Mouse (Mus musculus) spleen, embryonic (tissue): ENCODE measurements at regions not wholly inside any gene's neighbourhood (a gene's known extent, or its start where the extent isn't known, plus 50 kb on each side); places are given as distances from the start of the nearest gene placed in this dataset.

Experiments
- CTCF ChIA-PET: fragments of 350-600 bp; sonication (Branson Sonifier 250); formaldehyde crosslinking; loops from one replicate; lab custom pipeline; 2022; lab: Charles Lee

GRCm38 (mm10) chr1:77172463-77172862, 342.4 kb downstream of the Epha4 start:
- CTCF ChIA-PET = no interaction called here

- CTCF ChIA-PET = no interaction called here
Observed at GRCm38 (mm10) chr1:77174801-77175200, 340.1 kb downstream of the Epha4 start.

- CTCF ChIA-PET = no interaction called here
Observed at GRCm38 (mm10) chr1:77175214-77175613, 339.7 kb downstream of the Epha4 start.

GRCm38 (mm10) chr1:77176516-77176915, 338.4 kb downstream of the Epha4 start:
- CTCF ChIA-PET = no interaction called here

- CTCF ChIA-PET = no interaction called here
Observed at GRCm38 (mm10) chr1:77183965-77184364, 330.9 kb downstream of the Epha4 start.

- CTCF ChIA-PET = no interaction called here
Observed at GRCm38 (mm10) chr1:77190141-77190540, 324.7 kb downstream of the Epha4 start.

- CTCF ChIA-PET = no interaction called here
Observed at GRCm38 (mm10) chr1:77201321-77201917, 313.5 kb downstream of the Epha4 start.

GRCm38 (mm10) chr1:77202948-77203347, 311.9 kb downstream of the Epha4 start:
- CTCF ChIA-PET = no interaction called here

GRCm38 (mm10) chr1:77206535-77206934, 308.4 kb downstream of the Epha4 start:
- CTCF ChIA-PET = no interaction called here

GRCm38 (mm10) chr1:77209395-77209794, 305.5 kb downstream of the Epha4 start:
- CTCF ChIA-PET = no interaction called here

GRCm38 (mm10) chr1:77213462-77214098, 301.3 kb downstream of the Epha4 start:
- CTCF ChIA-PET = no interaction called here

GRCm38 (mm10) chr1:77219488-77220321, 295.2 kb downstream of the Epha4 start:
- CTCF ChIA-PET = no interaction called here

- CTCF ChIA-PET = no interaction called here
Observed at GRCm38 (mm10) chr1:77220322-77220590, 294.6 kb downstream of the Epha4 start.

- CTCF ChIA-PET = no interaction called here
Observed at GRCm38 (mm10) chr1:77220783-77221182, 294.1 kb downstream of the Epha4 start.

- CTCF ChIA-PET = no interaction called here
Observed at GRCm38 (mm10) chr1:77221900-77222299, 293.0 kb downstream of the Epha4 start.

- CTCF ChIA-PET = interaction anchor here (0.7 kb wide), 1 partner anchor 197 kb away, joined by 3 read pairs; no protein-coding TSS in a partner anchor
Observed at GRCm38 (mm10) chr1:77226546-77226945, 288.3 kb downstream of the Epha4 start.

- CTCF ChIA-PET = interaction anchor here (0.7 kb wide), 1 partner anchor 197 kb away, joined by 3 read pairs; no protein-coding TSS in a partner anchor
Observed at GRCm38 (mm10) chr1:77226991-77227515, 287.8 kb downstream of the Epha4 start.

GRCm38 (mm10) chr1:77227800-77228199, 287.1 kb downstream of the Epha4 start:
- CTCF ChIA-PET = no interaction called here

- CTCF ChIA-PET = no interaction called here
Observed at GRCm38 (mm10) chr1:77229561-77229960, 285.3 kb downstream of the Epha4 start.

- CTCF ChIA-PET = no interaction called here
Observed at GRCm38 (mm10) chr1:77233010-77233409, 281.9 kb downstream of the Epha4 start.

GRCm38 (mm10) chr1:77244642-77245041, 270.2 kb downstream of the Epha4 start:
- CTCF ChIA-PET = no interaction called here

GRCm38 (mm10) chr1:77246047-77246446, 268.8 kb downstream of the Epha4 start:
- CTCF ChIA-PET = no interaction called here

GRCm38 (mm10) chr1:77254276-77254675, 260.6 kb downstream of the Epha4 start:
- CTCF ChIA-PET = no interaction called here
